Mouse (Mus musculus) frontal cortex, adult 2 months (tissue): ENCODE results near the gene St3gal4. TPM values are rescaled to one million over a fixed set of nuclear protein-coding genes. Genes with fewer than 3 reads are reported as not detected.

Source experiments
- DNase-seq, 2 experiments: peaks; one replicate each; pipeline ENCODE4 v3.0.0; 2022; ENCODE audit warnings: low spot score in 1 of 2; ENCODE audit errors: extremely low spot score in 1 of 2
- polyA plus RNA-seq: library from polyadenylated mRNA; depleted of rRNA; stranded (reverse); fragments of >200 nt; gene quantifications from 2 replicates; pipeline ENCODE4 v1.2.3, GENCODE M21; 2012

Gene St3gal4
- polyA plus RNA-seq, 1 experiment = 10.2 TPM

GRCm38 (mm10) chr9:35131637-35132397 lies 12.7 kb upstream of the St3gal4 start:
- peak in 1 of 2 experiments; percentile 74 for DNase-seq

- DNase-seq = no peak
Observed at GRCm38 (mm10) chr9:35128995-35129418, 9.9 kb upstream of the St3gal4 start.

- no peak for DNase-seq
Observed at GRCm38 (mm10) chr9:35128564-35128963, 9.5 kb upstream of the St3gal4 start.

- no peak for DNase-seq
Observed at GRCm38 (mm10) chr9:35127561-35127960, 8.5 kb upstream of the St3gal4 start.

GRCm38 (mm10) chr9:35127147-35127546 lies 8.1 kb upstream of the St3gal4 start:
- DNase-seq = no peak

- no peak for DNase-seq
Observed at GRCm38 (mm10) chr9:35124678-35124955, 5.5 kb upstream of the St3gal4 start.

GRCm38 (mm10) chr9:35123804-35124677 lies 5.0 kb upstream of the St3gal4 start:
- no peak for DNase-seq

- DNase-seq = no peak
Observed at GRCm38 (mm10) chr9:35123456-35123803, 4.4 kb upstream of the St3gal4 start.

GRCm38 (mm10) chr9:35122551-35123266 lies 3.6 kb upstream of the St3gal4 start:
- no peak for DNase-seq

- DNase-seq = no peak
Observed at GRCm38 (mm10) chr9:35118563-35118962, 505 bp downstream of the St3gal4 start.

- DNase-seq = no peak
Observed at GRCm38 (mm10) chr9:35117384-35118295, 1.4 kb downstream of the St3gal4 start.

GRCm38 (mm10) chr9:35116391-35117381 lies 2.4 kb downstream of the St3gal4 start:
- DNase-seq = peak in 1 of 2 experiments; percentile 64

- DNase-seq = no peak
Observed at GRCm38 (mm10) chr9:35115804-35116203, 3.3 kb downstream of the St3gal4 start.

GRCm38 (mm10) chr9:35115299-35115698 lies 3.8 kb downstream of the St3gal4 start:
- DNase-seq = no peak

GRCm38 (mm10) chr9:35114234-35114633 lies 4.8 kb downstream of the St3gal4 start:
- DNase-seq = no peak

- no peak for DNase-seq
Observed at GRCm38 (mm10) chr9:35111941-35112595, 7.0 kb downstream of the St3gal4 start.

- DNase-seq = no peak
Observed at GRCm38 (mm10) chr9:35111446-35111845, 7.6 kb downstream of the St3gal4 start.

- no peak for DNase-seq
Observed at GRCm38 (mm10) chr9:35110567-35110966, 8.5 kb downstream of the St3gal4 start.

GRCm38 (mm10) chr9:35110051-35110450 lies 9.0 kb downstream of the St3gal4 start:
- DNase-seq = no peak
